Mouse (Mus musculus) brain, adult 2 months (tissue): ENCODE measurements at regions not wholly inside any gene's neighbourhood (a gene's known extent, or its start where the extent isn't known, plus 50 kb on each side); places are given as distances from the start of the nearest gene placed in this dataset.
A peak's percentile ranks its signal among the peaks of the same experiment; 100 is the strongest.

Experiments used
- DNase-seq: peaks from one replicate; pipeline ENCODE4 v3.0.0; 2011; ENCODE audit warnings: low read depth, low spot score

- DNase-seq = peak; percentile 18
Observed at GRCm38 (mm10) chr11:117586857-117587425, 67.1 kb upstream of the Tnrc6c start.

GRCm38 (mm10) chr11:117589006-117589405, 65.1 kb upstream of the Tnrc6c start:
- no peak for DNase-seq

- no peak for DNase-seq
Observed at GRCm38 (mm10) chr11:117589422-117589821, 64.7 kb upstream of the Tnrc6c start.

GRCm38 (mm10) chr11:117592570-117592969, 61.5 kb upstream of the Tnrc6c start:
- no peak for DNase-seq

- DNase-seq = peak; percentile 90
Observed at GRCm38 (mm10) chr11:117596201-117596600, 57.9 kb upstream of the Tnrc6c start.

GRCm38 (mm10) chr11:117597754-117598153, 56.3 kb upstream of the Tnrc6c start:
- no peak for DNase-seq

GRCm38 (mm10) chr11:117598170-117598583, 55.9 kb upstream of the Tnrc6c start:
- peak; percentile 88 for DNase-seq

- DNase-seq = peak; percentile 70
Observed at GRCm38 (mm10) chr11:117598610-117599009, 55.5 kb upstream of the Tnrc6c start.

GRCm38 (mm10) chr11:117599049-117599787, 54.9 kb upstream of the Tnrc6c start:
- DNase-seq = peak; percentile 57

GRCm38 (mm10) chr11:117599788-117600263, 54.3 kb upstream of the Tnrc6c start:
- DNase-seq = no peak

- DNase-seq = no peak
Observed at GRCm38 (mm10) chr11:117601147-117601546, 52.9 kb upstream of the Tnrc6c start.

GRCm38 (mm10) chr11:117604019-117604418, 50.1 kb upstream of the Tnrc6c start:
- DNase-seq = no peak
